Mouse (Mus musculus): Measurements from ENCODE around the gene Rexo4. TPM values are rescaled to one million over a fixed set of nuclear protein-coding genes. Genes with fewer than 3 reads are reported as not detected.

The Rexo4 gene
- polyA plus RNA-seq, 1 experiment from 2014 or later, result 31.7 TPM

GRCm38 (mm10) chr2:26980361-26980760, 16.2 kb upstream of the Rexo4 start:
- H3K36me3 ChIP-seq (ENCODE audit: control insufficient read depth, insufficient read depth, low read length), result no peaks in the 10 kb centered on the region
- no peaks in the 10 kb centered on the region for H3K4me1 ChIP-seq (ENCODE audit: control insufficient read depth, insufficient read depth, low read length)
- no peak overlapping the region for H3K4me2 ChIP-seq (ENCODE audit: low read length)
- no peaks in the 10 kb centered on the region for H3K9me3 ChIP-seq (ENCODE audit: control insufficient read depth, low read length)
- DNase-seq, result no peak
- no peak for ATAC-seq (ENCODE audit: low FRiP score, low TSS enrichment)
- H3K27me3 ChIP-seq (ENCODE audit: control insufficient read depth, insufficient read depth, low read length), result no peaks in the 10 kb centered on the region
- H3K9ac ChIP-seq (replicated peaks; ENCODE audit: low read length), result no peak overlapping the region
- H3K27ac ChIP-seq (replicated peaks; ENCODE audit: low read depth, low read length), result no peak overlapping the region
- H3K4me3 ChIP-seq (replicated peaks; ENCODE audit: low read depth, low read length), result no peak overlapping the region
- 78% methylated on average over 1 of the region's 1 CpGs for WGBS

DNA sequence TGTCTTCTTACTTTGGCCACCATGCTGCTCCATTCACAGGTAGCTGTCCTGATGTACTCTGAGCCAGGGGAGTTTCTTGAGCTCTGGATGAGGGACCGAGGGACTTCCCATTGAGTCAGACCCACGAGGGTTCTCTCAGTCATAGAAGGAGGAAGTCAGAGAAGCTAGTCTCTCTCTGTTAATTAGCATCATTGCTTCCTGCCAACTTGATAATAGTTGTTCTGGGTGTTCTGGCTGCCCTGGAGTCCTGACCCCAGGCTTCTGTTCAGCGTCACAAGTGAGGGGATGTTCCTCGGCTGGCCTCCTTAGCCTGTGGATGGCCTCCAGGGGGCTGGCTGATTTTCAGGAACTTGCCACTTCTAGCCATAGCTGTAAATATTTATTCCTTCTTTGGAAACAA, 9.8 kb upstream of the Rexo4 start:
- Histone ChIP-seq H3K27me3 (ENCODE audit: control insufficient read depth, insufficient read depth, low read length) (no peaks in the 10 kb centered on the region), H3K4me2 (ENCODE audit: low read length) (no peak overlapping the region), H3K27ac (replicated peaks; ENCODE audit: low read depth, low read length) (no peak overlapping the region), H3K9me3 (ENCODE audit: control insufficient read depth, low read length) (no peaks in the 10 kb centered on the region), H3K4me3 (replicated peaks; ENCODE audit: low read depth, low read length) (no peak overlapping the region), H3K4me1 (ENCODE audit: control insufficient read depth, insufficient read depth, low read length) (no peaks in the 10 kb centered on the region), H3K9ac (replicated peaks; ENCODE audit: low read length) (no peak overlapping the region), H3K36me3 (ENCODE audit: control insufficient read depth, insufficient read depth, low read length) (no peaks in the 10 kb centered on the region)
- DNase-seq (no peak), ATAC-seq (ENCODE audit: low FRiP score, low TSS enrichment) (no peak)
- WGBS, result 76% methylated on average over 4 of the region's 4 CpGs

DNA sequence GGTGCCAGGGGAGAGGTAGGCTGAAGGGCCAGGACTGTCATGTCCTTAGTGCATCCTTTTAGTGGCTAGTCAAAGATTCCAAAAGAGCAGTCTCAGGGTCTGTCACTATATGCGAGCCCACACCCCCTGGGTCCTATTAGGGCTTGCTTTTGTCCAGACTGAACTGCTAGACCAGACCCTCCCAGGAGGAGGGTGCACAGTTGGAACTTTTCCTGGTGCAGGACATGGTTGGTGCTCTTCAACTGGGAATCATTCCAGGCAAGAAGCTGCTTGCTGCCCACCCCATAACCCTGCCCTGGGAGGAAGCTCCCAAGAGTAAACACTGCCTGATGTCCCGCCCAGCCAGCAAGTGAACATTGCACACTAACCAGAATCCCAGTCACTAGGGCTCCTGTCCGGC, 8.9 kb upstream of the Rexo4 start, which contains the start of gene Adamts13:
Gene Adamts13 (plus strand): TSS at position 301 of the 400 bp plus-strand sequence.
- no peak within 1 kb of the TSS for H3K9ac ChIP-seq (replicated peaks; ENCODE audit: low read length)
- H3K4me3 ChIP-seq (replicated peaks; ENCODE audit: low read depth, low read length), result no peak within 1 kb of the TSS
- H3K4me2 ChIP-seq (ENCODE audit: low read length), result no peak within 1 kb of the TSS
- whole genome bisulfite sequencing, result 81% methylated on average over 3 of the region's 3 CpGs
- no peak for DNase-seq
- no peaks in the 10 kb centered on the region for H3K36me3 ChIP-seq (ENCODE audit: control insufficient read depth, insufficient read depth, low read length)
- no peaks in the 10 kb centered on the region for H3K27me3 ChIP-seq (ENCODE audit: control insufficient read depth, insufficient read depth, low read length)
- H3K27ac ChIP-seq (replicated peaks; ENCODE audit: low read depth, low read length), result no peak within 1 kb of the TSS
- no peaks in the 10 kb centered on the region for H3K9me3 ChIP-seq (ENCODE audit: control insufficient read depth, low read length)
- no peaks in the 10 kb centered on the region for H3K4me1 ChIP-seq (ENCODE audit: control insufficient read depth, insufficient read depth, low read length)
- no peak for ATAC-seq (ENCODE audit: low FRiP score, low TSS enrichment)

DNA sequence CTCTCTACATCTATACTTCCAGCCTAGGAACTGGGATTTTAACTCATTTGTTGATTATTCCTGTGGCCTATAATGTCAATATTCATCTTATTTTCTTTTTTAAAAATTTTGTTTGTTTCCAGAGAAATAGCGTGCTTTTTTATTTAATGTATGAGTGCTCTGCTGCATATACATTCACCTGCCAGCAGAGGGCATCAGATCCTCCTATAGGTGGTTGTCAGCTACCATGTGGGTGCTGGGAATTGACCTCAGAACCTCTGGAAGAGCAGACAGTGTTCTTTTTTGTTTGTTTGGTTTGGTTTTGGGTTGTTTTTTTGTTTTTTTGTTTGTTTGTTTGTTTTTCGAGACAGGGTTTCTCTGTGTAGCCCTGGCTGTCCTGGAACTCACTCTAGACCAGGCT, 3.1 kb upstream of the Rexo4 start:
- Histone ChIP-seq H3K9me3 (ENCODE audit: control insufficient read depth, low read length) (no peaks in the 10 kb centered on the region), H3K4me2 (ENCODE audit: low read length) (no peak overlapping the region), H3K27ac (replicated peaks; ENCODE audit: low read depth, low read length) (no peak overlapping the region), H3K36me3 (ENCODE audit: control insufficient read depth, insufficient read depth, low read length) (no peaks in the 10 kb centered on the region; the same call in 1 of the 2 replicates), H3K4me3 (replicated peaks; ENCODE audit: low read depth, low read length) (no peak overlapping the region), H3K27me3 (ENCODE audit: control insufficient read depth, insufficient read depth, low read length) (no peaks in the 10 kb centered on the region), H3K9ac (replicated peaks; ENCODE audit: low read length) (no peak overlapping the region), H3K4me1 (ENCODE audit: control insufficient read depth, insufficient read depth, low read length) (peaks cover 11% of the 10 kb centered on the region)
- ATAC-seq (ENCODE audit: low FRiP score, low TSS enrichment), result no peak
- DNase-seq, result no peak
- WGBS, result 78% methylated on average over 2 of the region's 2 CpGs

DNA sequence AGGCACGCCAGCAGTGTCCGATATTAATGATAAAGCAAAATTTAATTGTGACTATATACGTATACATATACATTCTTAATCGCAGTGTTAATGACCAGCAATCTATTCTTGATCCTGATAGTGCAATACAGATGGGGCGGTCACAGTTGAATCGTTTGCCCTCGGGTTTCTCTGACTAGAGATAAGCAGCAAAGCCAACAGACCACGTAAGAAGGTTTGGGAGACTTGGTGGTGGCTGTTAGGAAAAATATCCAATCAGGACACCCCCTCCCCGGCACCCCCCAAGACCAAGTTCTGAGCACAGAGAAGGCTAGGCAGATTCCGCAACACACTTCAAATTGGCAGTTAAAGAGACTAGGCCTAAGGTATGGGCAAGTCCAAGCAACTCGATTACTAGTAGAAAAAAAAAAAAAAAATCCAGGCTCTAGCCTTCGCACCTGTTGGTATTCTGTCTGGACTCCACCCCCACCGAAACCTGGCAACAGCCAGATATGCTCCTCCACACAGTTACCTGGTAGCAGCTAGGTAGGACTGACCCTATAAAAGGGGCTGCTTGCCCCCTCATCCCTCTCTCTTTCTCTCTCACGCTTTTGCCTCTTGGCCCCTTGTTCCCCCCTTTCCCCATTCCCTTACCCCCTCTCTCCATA, 661 bp upstream of the Rexo4 start:
- 16% methylated on average over 14 of the region's 14 CpGs for WGBS
- H3K4me1 ChIP-seq (ENCODE audit: control insufficient read depth, insufficient read depth, low read length), result peaks cover 11% of the 10 kb centered on the region
- H3K27ac ChIP-seq (replicated peaks; ENCODE audit: low read depth, low read length), result peak overlapping the region; percentile 98
- peaks cover 18% of the 10 kb centered on the region for H3K36me3 ChIP-seq (ENCODE audit: control insufficient read depth, insufficient read depth, low read length)
- H3K27me3 ChIP-seq (ENCODE audit: control insufficient read depth, insufficient read depth, low read length), result no peaks in the 10 kb centered on the region
- H3K9ac ChIP-seq (replicated peaks; ENCODE audit: low read length), result peak overlapping the region; percentile 80
- no peak for DNase-seq
- H3K4me3 ChIP-seq (replicated peaks; ENCODE audit: low read depth, low read length), result peak overlapping the region; percentile 76
- peak overlapping the region; percentile 88 for H3K4me2 ChIP-seq (ENCODE audit: low read length)
- ATAC-seq (ENCODE audit: low FRiP score, low TSS enrichment), result peak; percentile 46
- no peaks in the 10 kb centered on the region for H3K9me3 ChIP-seq (ENCODE audit: control insufficient read depth, low read length)

DNA sequence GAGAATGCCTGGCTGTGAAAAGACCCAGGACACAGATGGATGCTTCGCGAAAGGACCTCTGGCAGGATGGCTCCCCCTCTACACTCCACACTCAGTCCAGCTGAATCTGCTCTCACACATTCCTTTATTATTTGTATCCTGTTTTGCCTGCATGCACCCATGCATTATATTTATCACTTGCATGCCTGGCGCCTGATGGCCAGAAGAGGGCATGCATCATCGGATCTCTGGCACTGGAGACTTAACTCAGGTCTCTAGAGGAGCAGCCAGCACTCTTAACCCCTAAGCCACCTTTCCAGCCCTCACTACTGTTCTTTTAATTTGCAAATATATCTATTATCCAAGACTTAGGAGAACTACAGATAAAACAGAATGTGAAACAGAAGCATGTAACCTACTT, 3.4 kb downstream of the Rexo4 start:
- no peak overlapping the region for H3K27ac ChIP-seq (replicated peaks; ENCODE audit: low read depth, low read length)
- peaks cover 11% of the 10 kb centered on the region for H3K4me1 ChIP-seq (ENCODE audit: control insufficient read depth, insufficient read depth, low read length)
- H3K9ac ChIP-seq (replicated peaks; ENCODE audit: low read length), result no peak overlapping the region
- no peaks in the 10 kb centered on the region for H3K27me3 ChIP-seq (ENCODE audit: control insufficient read depth, insufficient read depth, low read length)
- WGBS, result 76% methylated on average over 4 of the region's 4 CpGs
- H3K4me2 ChIP-seq (ENCODE audit: low read length), result no peak overlapping the region
- H3K36me3 ChIP-seq (ENCODE audit: control insufficient read depth, insufficient read depth, low read length), result peaks cover 51% of the 10 kb centered on the region
- no peaks in the 10 kb centered on the region for H3K9me3 ChIP-seq (ENCODE audit: control insufficient read depth, low read length)
- ATAC-seq (ENCODE audit: low FRiP score, low TSS enrichment) (no peak), DNase-seq (peak; percentile 21)
- no peak overlapping the region for H3K4me3 ChIP-seq (replicated peaks; ENCODE audit: low read depth, low read length)

DNA sequence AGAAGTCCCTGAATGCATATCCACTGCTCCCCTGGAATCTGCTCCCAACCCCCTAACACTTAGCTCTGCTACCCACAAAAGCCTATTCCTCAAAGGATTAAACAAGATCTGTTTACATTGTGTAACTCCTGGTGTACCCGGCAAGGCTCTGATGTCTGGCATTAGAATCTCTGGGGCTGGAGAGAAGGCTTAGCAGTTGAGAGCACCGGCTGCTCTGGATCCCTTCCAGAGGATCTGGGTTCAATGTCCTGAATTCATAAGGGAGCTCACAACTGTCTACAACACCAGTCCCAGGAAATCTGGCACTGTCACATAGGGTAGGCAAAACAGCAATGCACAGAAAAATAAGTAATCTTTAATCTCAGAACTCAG, 6.7 kb downstream of the Rexo4 start:
- Histone ChIP-seq H3K9ac (replicated peaks; ENCODE audit: low read length) (no peak overlapping the region), H3K36me3 (ENCODE audit: control insufficient read depth, insufficient read depth, low read length) (peaks cover 81% of the 10 kb centered on the region), H3K27ac (replicated peaks; ENCODE audit: low read depth, low read length) (no peak overlapping the region), H3K4me2 (ENCODE audit: low read length) (no peak overlapping the region), H3K4me3 (replicated peaks; ENCODE audit: low read depth, low read length) (no peak overlapping the region), H3K27me3 (ENCODE audit: control insufficient read depth, insufficient read depth, low read length) (no peaks in the 10 kb centered on the region), H3K9me3 (ENCODE audit: control insufficient read depth, low read length) (no peaks in the 10 kb centered on the region), H3K4me1 (ENCODE audit: control insufficient read depth, insufficient read depth, low read length) (no peaks in the 10 kb centered on the region)
- ATAC-seq (ENCODE audit: low FRiP score, low TSS enrichment) (no peak), DNase-seq (no peak)
- 95% methylated on average over 2 of the region's 2 CpGs for WGBS

DNA sequence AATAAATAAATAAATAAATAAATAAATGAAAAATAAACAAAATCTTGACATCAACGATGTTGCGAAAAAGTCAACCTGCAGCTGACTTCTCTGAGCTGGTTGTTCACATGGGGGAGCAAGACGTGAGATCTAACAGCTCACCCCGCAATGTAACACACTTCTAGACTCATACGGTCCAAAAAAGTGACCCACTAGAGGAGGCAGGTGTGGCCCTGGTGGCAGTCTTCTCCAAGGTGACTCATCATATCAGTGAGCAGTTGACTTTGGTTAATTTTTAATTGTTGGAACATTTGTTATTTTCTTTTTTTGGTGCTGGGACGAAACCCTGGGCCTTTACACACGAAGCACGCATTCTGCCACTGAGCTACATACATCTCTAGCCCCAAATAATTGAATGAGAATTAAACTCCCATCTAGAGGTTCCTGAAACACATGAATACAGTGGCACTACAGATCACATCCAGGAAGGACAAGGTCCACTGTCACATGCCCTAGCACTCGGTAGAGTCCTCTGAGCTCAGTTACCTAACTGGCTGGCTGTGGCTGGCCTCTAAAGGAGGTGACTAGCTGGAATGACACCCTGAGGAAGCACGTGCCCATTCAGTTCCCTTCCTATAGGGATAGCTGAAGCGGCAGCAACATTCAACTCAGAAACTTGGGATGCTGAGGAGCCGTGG, 7.2 kb downstream of the Rexo4 start:
- no peak for DNase-seq
- 93% methylated on average over 12 of the region's 12 CpGs for WGBS
- no peaks in the 10 kb centered on the region for H3K9me3 ChIP-seq (ENCODE audit: control insufficient read depth, low read length)
- H3K4me1 ChIP-seq (ENCODE audit: control insufficient read depth, insufficient read depth, low read length), result no peaks in the 10 kb centered on the region
- no peaks in the 10 kb centered on the region for H3K27me3 ChIP-seq (ENCODE audit: control insufficient read depth, insufficient read depth, low read length)
- H3K4me2 ChIP-seq (ENCODE audit: low read length), result no peak overlapping the region
- H3K36me3 ChIP-seq (ENCODE audit: control insufficient read depth, insufficient read depth, low read length), result peaks cover 80% of the 10 kb centered on the region
- ATAC-seq (ENCODE audit: low FRiP score, low TSS enrichment), result no peak
- no peak overlapping the region for H3K4me3 ChIP-seq (replicated peaks; ENCODE audit: low read depth, low read length)
- no peak overlapping the region for H3K27ac ChIP-seq (replicated peaks; ENCODE audit: low read depth, low read length)
- H3K9ac ChIP-seq (replicated peaks; ENCODE audit: low read length), result no peak overlapping the region
